Mouse (Mus musculus) spleen, adult 2 months (tissue): ENCODE data around the gene Tenm2.

Experiments used
- CTCF ChIP-seq: fragments of 200-500 bp; IDR thresholded peaks from 2 replicates; pipeline ENCODE4 v1.5.1; 2011; ENCODE audit warnings: mild to moderate bottlenecking, inconsistent platforms; ENCODE audit not compliant: insufficient read depth, insufficient read length, insufficient replicate concordance; ENCODE audit errors: extremely low read depth
- POLR2A ChIP-seq: fragments of 200-500 bp; IDR thresholded peaks from 2 replicates; pipeline ENCODE4 v1.6.1; 2011; ENCODE audit warnings: low read depth, low read length, inconsistent platforms

- TF ChIP-seq POLR2A (no peak), CTCF (no peak)
Observed at GRCm38 (mm10) chr11:37009243-37009642, 226.5 kb downstream of the Tenm2 start.
